Mouse (Mus musculus) embryonic fibroblast, embryonic 13.5 days (primary cell): ENCODE results near the gene Nkain4.

ENCODE experiments used
- CTCF ChIP-seq: IDR thresholded peaks from 2 replicates; pipeline ENCODE4 v1.5.1; 2011; ENCODE audit warnings: mild to moderate bottlenecking, control low read depth, low read length, moderate library complexity, borderline replicate concordance; ENCODE audit not compliant: insufficient read depth
- POLR2A ChIP-seq: IDR thresholded peaks from 2 replicates; pipeline ENCODE4 v1.6.1; 2011; ENCODE audit warnings: low read depth, mild to moderate bottlenecking, control low read depth, low read length, moderate library complexity

GRCm38 (mm10) chr2:180959605-180960004, 5.1 kb upstream of the Nkain4 start:
- TF ChIP-seq CTCF = no peak
- no peak for TF ChIP-seq POLR2A
